Mouse (Mus musculus) liver, embryonic 14.5 days (tissue): ENCODE measurements around the gene Klhl33.

Experiments used
- CTCF ChIP-seq: IDR thresholded peaks from 2 replicates; pipeline ENCODE4 v1.5.1; 2016; ENCODE audit warnings: antibody characterized with exemption, low read depth, control low read depth
- EP300 ChIP-seq: IDR thresholded peaks from 2 replicates; pipeline ENCODE4 v1.6.1; 2016; ENCODE audit warnings: antibody characterized with exemption, low read depth

DNA sequence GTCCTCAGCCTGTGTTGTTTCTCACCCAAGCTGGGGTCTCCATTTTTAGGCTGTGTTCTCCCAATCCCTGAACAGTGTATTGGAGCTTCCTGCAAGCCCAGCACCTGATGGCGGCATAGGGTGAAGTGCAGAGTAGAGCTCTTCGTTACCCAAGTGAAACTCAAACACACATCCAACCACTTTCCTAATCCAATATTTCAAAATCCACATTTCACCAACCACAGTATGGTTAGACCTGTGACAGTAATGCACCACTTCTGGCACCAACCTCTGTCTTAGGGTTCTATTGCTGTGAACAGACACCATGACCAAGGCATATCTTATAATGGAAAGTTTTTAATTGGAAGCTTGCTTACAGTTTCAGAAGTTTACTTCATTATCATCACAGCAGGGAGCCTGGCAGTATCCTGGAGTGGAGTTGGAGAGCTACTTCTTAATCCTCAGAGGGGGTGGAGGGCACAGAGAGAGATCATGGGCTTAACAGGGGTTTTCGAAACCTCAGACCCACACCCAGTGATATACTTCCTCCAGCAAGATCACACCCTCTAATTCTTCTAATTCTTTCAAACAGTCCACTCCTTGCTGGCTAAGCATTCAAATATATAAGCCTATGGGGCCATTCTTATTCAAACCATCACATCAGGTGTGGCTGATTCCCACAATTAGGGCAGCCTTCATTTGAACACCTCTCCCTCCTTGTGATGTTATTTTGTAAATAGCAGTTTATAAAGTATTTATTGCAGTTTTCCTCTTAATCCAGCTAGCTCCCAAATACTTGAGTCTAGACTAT lies 41.0 kb upstream of the Klhl33 start:
- TF ChIP-seq CTCF (no peak), EP300 (no peak)
